Mouse (Mus musculus) hindbrain, embryonic 11.5 days (tissue): ENCODE results near the gene Tmem209. TPM values are rescaled to one million over a fixed set of nuclear protein-coding genes. Genes with fewer than 3 reads are reported as not detected.
A peak's percentile ranks its signal among the peaks of the same experiment; 100 is the strongest.

Experiments
- ATAC-seq: fragments of 200-750 bp; cut with Nextera tagmentation; 2 replicates; pipeline ENCODE4 v1.8.0; 2017; ENCODE audit warnings: mild to moderate bottlenecking, moderate TSS enrichment, moderate library complexity; ENCODE audit not compliant: low FRiP score
- DNase-seq: peaks from one replicate; pipeline ENCODE4 v3.0.0-alpha.2; 2015; ENCODE audit warnings: low spot score
- H3K27ac ChIP-seq: fragments of 300-500 bp; sonication (generic); 2 replicates; pipeline ENCODE4 v1.5.1; 2014; ENCODE audit warnings: mild to moderate bottlenecking, low read depth, low read length
- H3K27me3 ChIP-seq: fragments of 300-500 bp; sonication (generic); 2 replicates; pipeline ENCODE4 v1.6.1; 2014; ENCODE audit warnings: mild to moderate bottlenecking, low read length, moderate library complexity, mixed read lengths; ENCODE audit not compliant: control insufficient read depth, insufficient read depth
- H3K36me3 ChIP-seq: fragments of 300-500 bp; sonication (generic); 2 replicates; pipeline ENCODE4 v1.6.1; 2014; ENCODE audit warnings: mild to moderate bottlenecking, low read length, moderate library complexity, mixed read lengths; ENCODE audit not compliant: control insufficient read depth, insufficient read depth
- H3K4me1 ChIP-seq: fragments of 300-500 bp; sonication (generic); replicated peaks from 2 replicates; pipeline ENCODE4 v1.6.1; 2014; ENCODE audit warnings: low read length, mixed read lengths; ENCODE audit not compliant: control insufficient read depth, insufficient read depth
- H3K4me2 ChIP-seq: fragments of 300-500 bp; sonication (generic); replicated peaks from 2 replicates; pipeline ENCODE4 v1.6.1; 2014; ENCODE audit warnings: mild to moderate bottlenecking, low read depth, low read length
- H3K4me3 ChIP-seq: fragments of 300-500 bp; sonication (generic); 2 replicates; pipeline ENCODE4 v1.5.1; 2014; ENCODE audit warnings: low read depth, low read length
- H3K9ac ChIP-seq: fragments of 300-500 bp; sonication (generic); 2 replicates; pipeline ENCODE4 v1.6.1; 2014; ENCODE audit warnings: low read depth, low read length
- H3K9me3 ChIP-seq: fragments of 300-500 bp; sonication (generic); 2 replicates; pipeline ENCODE4 v1.6.1; 2016; ENCODE audit warnings: low read length; ENCODE audit not compliant: control insufficient read depth
- WGBS: fragments of 180-500 bp; shearing (Covaris S2); extraction: QIAGEN DNeasy Blood & Tissue Kit; methylation state at CpG from one replicate; pipeline ENCODE4 v1.1.7; 2014; 5-methylcytosine and 5-hydroxymethylcytosine counted together
- polyA plus RNA-seq: library from polyadenylated mRNA; unstranded; fragments of >200 nt; fragmentation: Nextera tagmentation; extraction: Ambion mirVana; gene quantifications from 2 replicates; pipeline ENCODE4 v1.2.1, GENCODE M21; 2014

Tmem209 gene
- 47.9 and 51.6 TPM in 2 replicates for polyA plus RNA-seq

GRCm38 (mm10) chr6:30509265-30510239 lies at the start of gene Tmem209, which contains the start of gene Ssmem1:
Gene Tmem209, minus strand, starts transcription at chr6:30509783.
Gene Ssmem1, plus strand, starts transcription at chr6:30509849.
- H3K27me3 ChIP-seq, result no peaks in the 10 kb centered on the region
- DNase-seq (peak; percentile 99), ATAC-seq (peak; percentile 97)
- H3K4me1 ChIP-seq, result peaks cover 4% of the 10 kb centered on the region
- H3K9me3 ChIP-seq, result no peaks in the 10 kb centered on the region
- H3K4me3 ChIP-seq, result peak within 1 kb of the TSS; percentile 59
- peak within 1 kb of the TSS; percentile 96 for H3K27ac ChIP-seq
- H3K9ac ChIP-seq, result peak within 1 kb of the TSS; percentile 87
- under 1% methylated on average over 37 of the region's 37 CpGs for WGBS
- H3K4me2 ChIP-seq, result peak within 1 kb of the TSS; percentile 58
- no peaks in the 10 kb centered on the region for H3K36me3 ChIP-seq

GRCm38 (mm10) chr6:30556080-30556479 lies 46.5 kb upstream of the Tmem209 start:
- ATAC-seq, result no peak
- H3K27me3 ChIP-seq, result no peaks in the 10 kb centered on the region

GRCm38 (mm10) chr6:30554621-30555170 lies 45.1 kb upstream of the Tmem209 start:
- DNase-seq, result no peak

More at GRCm38 (mm10) chr6:30556080-30556479, 46.5 kb upstream of the Tmem209 start:
- H3K36me3 ChIP-seq, result no peaks in the 10 kb centered on the region
- H3K27ac ChIP-seq, result no peak overlapping the region
- no peak overlapping the region for H3K9ac ChIP-seq
- WGBS, result 0% methylated on average over 4 of the region's 9 CpGs
- DNase-seq, result no peak
- no peak overlapping the region for H3K4me2 ChIP-seq
- H3K4me3 ChIP-seq, result no peak overlapping the region
- peaks cover 2% of the 10 kb centered on the region; the same call in 1 of the 2 replicates for H3K4me1 ChIP-seq
- H3K9me3 ChIP-seq, result no peaks in the 10 kb centered on the region

GRCm38 (mm10) chr6:30554092-30554491 lies 44.5 kb upstream of the Tmem209 start:
- Histone ChIP-seq H3K27ac (no peak overlapping the region), H3K4me2 (no peak overlapping the region), H3K4me3 (no peak overlapping the region), H3K36me3 (no peaks in the 10 kb centered on the region), H3K9me3 (no peaks in the 10 kb centered on the region), H3K4me1 (peaks cover 3% of the 10 kb centered on the region; the same call in 1 of the 2 replicates), H3K9ac (no peak overlapping the region), H3K27me3 (no peaks in the 10 kb centered on the region)
- WGBS, result 89% methylated on average over 5 of the region's 5 CpGs
- no peak for ATAC-seq
- DNase-seq, result no peak

More at GRCm38 (mm10) chr6:30554621-30555170, 45.1 kb upstream of the Tmem209 start:
- Histone ChIP-seq H3K27ac (no peak overlapping the region), H3K36me3 (no peaks in the 10 kb centered on the region), H3K27me3 (no peaks in the 10 kb centered on the region), H3K4me3 (no peak overlapping the region), H3K9ac (no peak overlapping the region), H3K4me1 (peaks cover 2% of the 10 kb centered on the region; the same call in 1 of the 2 replicates), H3K9me3 (no peaks in the 10 kb centered on the region), H3K4me2 (no peak overlapping the region)
- no peak for ATAC-seq
- WGBS, result 89% methylated on average over 5 of the region's 5 CpGs

- no peaks in the 10 kb centered on the region for H3K36me3 ChIP-seq
- DNase-seq, result no peak
- H3K9me3 ChIP-seq, result no peaks in the 10 kb centered on the region
- H3K9ac ChIP-seq, result no peak overlapping the region
- 75% methylated on average over 7 of the region's 7 CpGs for WGBS
- H3K4me2 ChIP-seq, result no peak overlapping the region
- ATAC-seq, result no peak
- H3K4me3 ChIP-seq, result no peak overlapping the region
- no peaks in the 10 kb centered on the region for H3K27me3 ChIP-seq
- H3K27ac ChIP-seq, result no peak overlapping the region
- peaks cover 5% of the 10 kb centered on the region; the same call in 1 of the 2 replicates for H3K4me1 ChIP-seq
These were observed 43.9 kb upstream of the Tmem209 start for GRCm38 (mm10) chr6:30553381-30554010.

- H3K9me3 ChIP-seq, result no peaks in the 10 kb centered on the region
- no peak overlapping the region for H3K4me3 ChIP-seq
- peak overlapping the region; percentile 25; the same call in 1 of the 2 replicates for H3K27ac ChIP-seq
- DNase-seq (no peak), ATAC-seq (no peak)
- no peak overlapping the region for H3K4me2 ChIP-seq
- 54% methylated on average over 6 of the region's 6 CpGs for WGBS
- peaks cover 5% of the 10 kb centered on the region; the same call in 1 of the 2 replicates for H3K4me1 ChIP-seq
- no peak overlapping the region for H3K9ac ChIP-seq
- no peaks in the 10 kb centered on the region for H3K36me3 ChIP-seq
- H3K27me3 ChIP-seq, result no peaks in the 10 kb centered on the region
These were observed 43.0 kb upstream of the Tmem209 start for GRCm38 (mm10) chr6:30552628-30553027.

- peaks cover 5% of the 10 kb centered on the region; the same call in 1 of the 2 replicates for H3K4me1 ChIP-seq
- no peaks in the 10 kb centered on the region for H3K27me3 ChIP-seq
- ATAC-seq, result peak; percentile 61; the same call in 1 of the 2 replicates
- peak overlapping the region; percentile 34 for H3K4me2 ChIP-seq
- 16% methylated on average over 23 of the region's 23 CpGs for WGBS
- H3K36me3 ChIP-seq, result no peaks in the 10 kb centered on the region
- H3K4me3 ChIP-seq, result 0 out of 2 replicates have a peak overlapping the region, but pooled peaks have one; percentile 12
- no peaks in the 10 kb centered on the region for H3K9me3 ChIP-seq
- H3K27ac ChIP-seq, result peak overlapping the region; percentile 87
- peak overlapping the region; percentile 52 for H3K9ac ChIP-seq
- DNase-seq, result peak; percentile 79
These were observed 42.3 kb upstream of the Tmem209 start for GRCm38 (mm10) chr6:30551644-30552580.

GRCm38 (mm10) chr6:30551193-30551515 lies 41.6 kb upstream of the Tmem209 start:
- Histone ChIP-seq H3K4me1 (peaks cover 5% of the 10 kb centered on the region), H3K36me3 (no peaks in the 10 kb centered on the region), H3K9ac (no peak overlapping the region), H3K27me3 (no peaks in the 10 kb centered on the region), H3K4me2 (no peak overlapping the region), H3K9me3 (no peaks in the 10 kb centered on the region), H3K4me3 (no peak overlapping the region), H3K27ac (peak overlapping the region; percentile 87)
- DNase-seq (peak; percentile 46), ATAC-seq (peak; percentile 71)
